Mouse (Mus musculus) gastrocnemius, adult 8-10 months (tissue): ENCODE data around the gene Rnft2. TPM values are rescaled to one million over a fixed set of nuclear protein-coding genes. Genes with fewer than 3 reads are reported as not detected.

Experiments used
- DNase-seq, 2 experiments: peaks; one replicate each; pipeline ENCODE4 v3.0.0; 2022; ENCODE audit warnings: low spot score in 2 of 2
- total RNA-seq, 4 experiments: library from RNA; stranded (reverse); gene quantifications; 2 replicates each; pipeline ENCODE4 v1.2.4; 2022

The Rnft2 gene
- total RNA-seq, 4 experiments from 2014 or later, result 0.65 to 1.6 (median 1.0) TPM

GRCm38 (mm10) chr5:118142471-118142870, 102.4 kb downstream of the Rnft2 start:
- no peak for DNase-seq

Other genes with a start within 250 kb of the Rnft2 start
- 1 to 10 TPM in 1 of 4 experiments, under 1 TPM in 2, not detected in 1; 0.41 to 1.3 (median 0.75) TPM for gene Tesc, start 217.4 kb downstream of the Rnft2 start, total RNA-seq
- gene Fbxw8, start 89.7 kb downstream of the Rnft2 start, total RNA-seq, result 10 to 100 TPM; 17.7 to 23.7 (median 19.0) TPM
- gene Hrk, start 80.5 kb downstream of the Rnft2 start, total RNA-seq, result under 1 TPM in 3 of 4 experiments, not detected in 1; 0.05 to 0.16 (median 0.11) TPM
- gene 2410131K14Rik, start 111 bp upstream of the Rnft2 start, total RNA-seq, result 1 to 10 TPM; 3.6 to 5.9 (median 4.9) TPM